Mouse (Mus musculus) heart, adult 2 months (tissue): ENCODE data around the gene Gm20481. TPM values are rescaled to one million over a fixed set of nuclear protein-coding genes. Genes with fewer than 3 reads are reported as not detected.
"Not testable (repeated sequence)": the region's sequence is repeated elsewhere in the genome, so short reads cannot be mapped to it uniquely, and the experiment has no call there.

Experiments used
- DNase-seq, 2 experiments: peaks; one replicate each; pipeline ENCODE4 v3.0.0; 2021
- H3K27ac ChIP-seq: fragments of 200-600 bp; 2 replicates; pipeline ENCODE4 v1.8.1; 2022
- H3K27me3 ChIP-seq: fragments of 200-500 bp; 2 replicates; pipeline ENCODE4 v1.6.1; 2012; ENCODE audit warnings: mild to moderate bottlenecking, low read length, inconsistent platforms, mixed read lengths; ENCODE audit not compliant: control insufficient read depth, insufficient read depth
- H3K36me3 ChIP-seq: fragments of 200-500 bp; 2 replicates; pipeline ENCODE4 v1.6.1; 2012; ENCODE audit warnings: low read length, inconsistent platforms; ENCODE audit not compliant: control insufficient read depth, insufficient read depth
- H3K4me1 ChIP-seq: fragments of 200-500 bp; 2 replicates; pipeline ENCODE4 v1.6.1; 2011; ENCODE audit warnings: low read length; ENCODE audit not compliant: control insufficient read depth, insufficient read depth
- H3K4me3 ChIP-seq: fragments of 200-600 bp; 2 replicates; pipeline ENCODE4 v1.8.1; 2022
- H3K79me2 ChIP-seq: fragments of 200-500 bp; replicated peaks from 2 replicates; pipeline ENCODE4 v1.6.1; 2012; ENCODE audit warnings: mild to moderate bottlenecking, inconsistent platforms, low read length, moderate library complexity, mixed read lengths; ENCODE audit not compliant: control insufficient read depth, insufficient read depth
- H3K9ac ChIP-seq: fragments of 200-500 bp; 2 replicates; pipeline ENCODE4 v1.6.1; 2012; ENCODE audit warnings: low read depth, mild to moderate bottlenecking, control low read depth, inconsistent platforms, low read length, mixed read lengths
- CTCF ChIP-seq: fragments of 200-600 bp; IDR thresholded peaks from 2 replicates; pipeline ENCODE4 v1.8.1; 2022; ENCODE audit warnings: antibody characterized with exemption, mild to moderate bottlenecking, moderate library complexity
- EP300 ChIP-seq: fragments of 200-500 bp; IDR thresholded peaks from 2 replicates; pipeline ENCODE4 v1.6.1; 2011; ENCODE audit warnings: low read depth, low read length, control low read depth; ENCODE audit not compliant: insufficient read depth
- POLR2A ChIP-seq: fragments of 200-500 bp; IDR thresholded peaks from 2 replicates; pipeline ENCODE4 v1.6.1; 2011; ENCODE audit warnings: mild to moderate bottlenecking, low read depth, low read length, control low read depth; ENCODE audit not compliant: insufficient read depth
- WGBS: fragments of 180-500 bp; shearing (Covaris S2); methylation state at CpG from one replicate; pipeline ENCODE4 v1.1.7; 2018; 5-methylcytosine and 5-hydroxymethylcytosine counted together
- intact Hi-C: fragments of 180-260 bp; cut with DNase I; formaldehyde crosslinking; loops from one replicate; pipeline ENCODE4 v1.15.1; 2025
- long read RNA-seq: library from polyadenylated mRNA; stranded (forward); transcript quantifications from one replicate; pipeline ENCODE4 v2.0.0, GENCODE M21; 2021
- polyA plus RNA-seq: library from polyadenylated mRNA; depleted of rRNA; stranded (reverse); fragments of >200 nt; gene quantifications from 2 replicates; pipeline ENCODE4 v1.2.3, GENCODE M21; 2012; rRNA removed
- total RNA-seq, 2 experiments: library from RNA; stranded (reverse); gene quantifications; 2 replicates each; pipeline ENCODE4 v1.2.3; 2021

Gm20481 gene
- total RNA-seq: not detected
- polyA plus RNA-seq: not detected in 2 replicates
- long read RNA-seq: 0 reads

- not testable (repeated sequence) for H3K27ac ChIP-seq, H3K4me1 ChIP-seq, H3K36me3 ChIP-seq, H3K79me2 ChIP-seq, H3K4me3 ChIP-seq, DNase-seq, H3K27me3 ChIP-seq, H3K9ac ChIP-seq
- WGBS: 50% methylated on average over 8 of the region's 11 CpGs
- intact Hi-C loops: loop anchor here (10.0 kb wide), 1 partner anchor 1305 kb away; the partner anchor contains the start of gene Trim39
These were observed at the start of gene Gm20481 for GRCm38 (mm10) chr17:34969822-34970221. TSS of gene Gm20481 (plus strand) at chr17:34969912.

GRCm38 (mm10) chr17:34922939-34923338, 46.8 kb upstream of the Gm20481 start:
- 42% methylated on average over 6 of the region's 6 CpGs for WGBS
- Histone ChIP-seq H3K4me1 (no peaks in the 10 kb centered on the region), H3K4me3 (no peak overlapping the region), H3K27me3 (no peaks in the 10 kb centered on the region), H3K36me3 (no peaks in the 10 kb centered on the region), H3K9ac (no peak overlapping the region), H3K27ac (no peak overlapping the region), H3K79me2 (no peaks in the 10 kb centered on the region)
- DNase-seq: no peak
- TF ChIP-seq POLR2A (no peak), CTCF (peak; percentile 39), EP300 (no peak)
- intact Hi-C loops: no loop called here

- WGBS: 60% methylated on average over 5 of the region's 5 CpGs
- intact Hi-C loops: no loop called here
- Histone ChIP-seq H3K27me3 (no peaks in the 10 kb centered on the region), H3K4me1 (no peaks in the 10 kb centered on the region), H3K4me3 (no peak overlapping the region), H3K36me3 (no peaks in the 10 kb centered on the region), H3K9ac (no peak overlapping the region), H3K79me2 (no peaks in the 10 kb centered on the region), H3K27ac (no peak overlapping the region)
- no peak for DNase-seq
- TF ChIP-seq POLR2A (no peak), CTCF (no peak), EP300 (no peak)
These were observed 45.5 kb upstream of the Gm20481 start for GRCm38 (mm10) chr17:34924258-34924657.

GRCm38 (mm10) chr17:34927306-34928019, 42.2 kb upstream of the Gm20481 start:
- WGBS: 81% methylated on average over 18 of the region's 18 CpGs
- H3K79me2 ChIP-seq: no peaks in the 10 kb centered on the region
- no peaks in the 10 kb centered on the region for H3K27me3 ChIP-seq
- TF ChIP-seq EP300 (no peak), POLR2A (no peak), CTCF (no peak)
- peaks cover 1% of the 10 kb centered on the region; the same call in 1 of the 2 replicates for H3K4me1 ChIP-seq
- no peak overlapping the region for H3K4me3 ChIP-seq
- H3K27ac ChIP-seq: no peak overlapping the region
- H3K36me3 ChIP-seq: no peaks in the 10 kb centered on the region
- H3K9ac ChIP-seq: no peak overlapping the region
- intact Hi-C loops: no loop called here
- DNase-seq: no peak

GRCm38 (mm10) chr17:34928841-34929240, 40.9 kb upstream of the Gm20481 start:
- Histone ChIP-seq H3K9ac (no peak overlapping the region), H3K4me1 (peaks cover 1% of the 10 kb centered on the region; the same call in 1 of the 2 replicates), H3K27me3 (no peaks in the 10 kb centered on the region), H3K79me2 (no peaks in the 10 kb centered on the region), H3K27ac (no peak overlapping the region), H3K36me3 (no peaks in the 10 kb centered on the region), H3K4me3 (no peak overlapping the region)
- TF ChIP-seq CTCF: no peak
- TF ChIP-seq EP300: no peak
- TF ChIP-seq POLR2A: no peak
- WGBS: 33% methylated on average over 4 of the region's 4 CpGs
- DNase-seq: no peak
- intact Hi-C loops: no loop called here

- intact Hi-C loops: loop anchor here (2.0 kb wide), 2 partner anchors 38 to 50 kb away; partner anchors contain the start of gene Lsm2
- 1% methylated on average over 38 of the region's 38 CpGs for WGBS
These were observed 38.5 kb upstream of the Gm20481 start, which contains the start of gene Neu1 for GRCm38 (mm10) chr17:34931061-34931734. TSS of gene Neu1 (plus strand) at chr17:34931253.

More at GRCm38 (mm10) chr17:34931061-34931734, 38.5 kb upstream of the Gm20481 start, which contains the start of gene Neu1:
- Histone ChIP-seq H3K4me3 (peak within 1 kb of the TSS; percentile 90), H3K36me3 (no peaks in the 10 kb centered on the region), H3K9ac (peak within 1 kb of the TSS; percentile 89), H3K27me3 (no peaks in the 10 kb centered on the region), H3K79me2 (no peaks in the 10 kb centered on the region), H3K27ac (peak within 1 kb of the TSS; percentile 85), H3K4me1 (peaks cover 1% of the 10 kb centered on the region; the same call in 1 of the 2 replicates)
- TF ChIP-seq CTCF (peak; percentile 94), POLR2A (peak; percentile 88), EP300 (peak; percentile 12; the same call in 1 of the 2 replicates)
- peak; percentile 96 to 99 for DNase-seq
